Mouse (Mus musculus): ENCODE measurements around the gene Spta1. TPM values are rescaled to one million over a fixed set of nuclear protein-coding genes. Genes with fewer than 3 reads are reported as not detected.

Gene Spta1
- polyA plus RNA-seq (2014; fragmentation: Nextera tagmentation; extraction: Ambion mirVana) = 0.30 and 0.67 TPM in 2 replicates

- peak; percentile 25 for DNase-seq
- Histone ChIP-seq H3K4me2 (0 out of 2 replicates have a peak within 1 kb of the TSS, but pooled peaks have one; percentile 25), H3K4me1 (ENCODE audit: insufficient read depth) (no peaks in the 10 kb centered on the region), H3K9me3 (ENCODE audit: low read depth, low read length) (no peaks in the 10 kb centered on the region), H3K36me3 (ENCODE audit: insufficient read depth) (no peaks in the 10 kb centered on the region), H3K4me3 (ENCODE audit: low read depth, low read length) (no peak within 1 kb of the TSS), H3K27me3 (ENCODE audit: insufficient read depth, low read length) (no peaks in the 10 kb centered on the region), H3K9ac (no peak within 1 kb of the TSS), H3K27ac (ENCODE audit: low read depth) (peak within 1 kb of the TSS; percentile 16; the same call in 1 of the 2 replicates)
- 33% methylated on average over 3 of the region's 3 CpGs for WGBS
- TF ChIP-seq CTCF (IDR thresholded peaks at IDR 0.05; ENCODE audit: low read depth) = no peak
- ATAC-seq (ENCODE audit: insufficient read depth) = no peak
Observed at GRCm38 (mm10) chr1:174172605-174173004, at the start of gene Spta1. Gene Spta1, plus strand, starts transcription at chr1:174172776.

- H3K9ac ChIP-seq = no peak within 1 kb of the TSS
- no peaks in the 10 kb centered on the region for H3K4me1 ChIP-seq (ENCODE audit: insufficient read depth)
- no peak within 1 kb of the TSS for H3K4me2 ChIP-seq
- WGBS = 73% methylated on average over 3 of the region's 3 CpGs
- TF ChIP-seq CTCF (IDR thresholded peaks at IDR 0.05; ENCODE audit: low read depth) = no peak
- no peaks in the 10 kb centered on the region for H3K27me3 ChIP-seq (ENCODE audit: insufficient read depth, low read length)
- H3K9me3 ChIP-seq (ENCODE audit: low read depth, low read length) = no peaks in the 10 kb centered on the region
- no peak within 1 kb of the TSS for H3K4me3 ChIP-seq (ENCODE audit: low read depth, low read length)
- DNase-seq (no peak), ATAC-seq (ENCODE audit: insufficient read depth) (no peak)
- no peaks in the 10 kb centered on the region for H3K36me3 ChIP-seq (ENCODE audit: insufficient read depth)
- H3K27ac ChIP-seq (ENCODE audit: low read depth) = no peak within 1 kb of the TSS
Observed at GRCm38 (mm10) chr1:174131217-174131616, 41.4 kb upstream of the Spta1 start, which contains the start of gene Olfr424. Gene Olfr424, plus strand, starts transcription at chr1:174131517.

- Histone ChIP-seq H3K4me3 (ENCODE audit: low read depth, low read length) (no peak overlapping the region), H3K4me2 (no peak overlapping the region), H3K27ac (ENCODE audit: low read depth) (no peak overlapping the region), H3K9ac (no peak overlapping the region), H3K36me3 (ENCODE audit: insufficient read depth) (no peaks in the 10 kb centered on the region), H3K27me3 (ENCODE audit: insufficient read depth, low read length) (no peaks in the 10 kb centered on the region), H3K9me3 (ENCODE audit: low read depth, low read length) (no peaks in the 10 kb centered on the region), H3K4me1 (ENCODE audit: insufficient read depth) (no peaks in the 10 kb centered on the region)
- no peak for TF ChIP-seq CTCF (IDR thresholded peaks at IDR 0.05; ENCODE audit: low read depth)
- 71% methylated on average over 3 of the region's 3 CpGs for WGBS
- DNase-seq = no peak
- no peak for ATAC-seq (ENCODE audit: insufficient read depth)
Observed at GRCm38 (mm10) chr1:174131999-174132398, 40.6 kb upstream of the Spta1 start.

GRCm38 (mm10) chr1:174141384-174141783 is 31.2 kb upstream of the Spta1 start:
- TF ChIP-seq CTCF (IDR thresholded peaks at IDR 0.05; ENCODE audit: low read depth) = no peak
- DNase-seq (no peak), ATAC-seq (ENCODE audit: insufficient read depth) (no peak)
- 59% methylated on average over 2 of the region's 2 CpGs for WGBS
- H3K27me3 ChIP-seq (ENCODE audit: insufficient read depth, low read length) = no peaks in the 10 kb centered on the region
- H3K27ac ChIP-seq (ENCODE audit: low read depth) = no peak overlapping the region
- no peak overlapping the region for H3K4me3 ChIP-seq (ENCODE audit: low read depth, low read length)
- H3K9me3 ChIP-seq (ENCODE audit: low read depth, low read length) = no peaks in the 10 kb centered on the region
- no peaks in the 10 kb centered on the region for H3K36me3 ChIP-seq (ENCODE audit: insufficient read depth)
- H3K9ac ChIP-seq = no peak overlapping the region
- H3K4me2 ChIP-seq = no peak overlapping the region
- no peaks in the 10 kb centered on the region for H3K4me1 ChIP-seq (ENCODE audit: insufficient read depth)

- Histone ChIP-seq H3K36me3 (ENCODE audit: insufficient read depth) (no peaks in the 10 kb centered on the region), H3K27me3 (ENCODE audit: insufficient read depth, low read length) (no peaks in the 10 kb centered on the region), H3K4me2 (no peak overlapping the region), H3K4me1 (ENCODE audit: insufficient read depth) (no peaks in the 10 kb centered on the region), H3K9ac (no peak overlapping the region), H3K4me3 (ENCODE audit: low read depth, low read length) (no peak overlapping the region), H3K9me3 (ENCODE audit: low read depth, low read length) (no peaks in the 10 kb centered on the region), H3K27ac (ENCODE audit: low read depth) (no peak overlapping the region)
- no peak for ATAC-seq (ENCODE audit: insufficient read depth)
- DNase-seq = peak; percentile 59
- no peak for TF ChIP-seq CTCF (IDR thresholded peaks at IDR 0.05; ENCODE audit: low read depth)
- 65% methylated on average over 1 of the region's 1 CpGs for WGBS
Observed at GRCm38 (mm10) chr1:174146696-174147095, 25.9 kb upstream of the Spta1 start.

- WGBS = 73% methylated on average over 2 of the region's 2 CpGs
- ATAC-seq (ENCODE audit: insufficient read depth) (no peak), DNase-seq (no peak)
- H3K4me2 ChIP-seq = no peak overlapping the region
- no peak overlapping the region for H3K4me3 ChIP-seq (ENCODE audit: low read depth, low read length)
- no peak for TF ChIP-seq CTCF (IDR thresholded peaks at IDR 0.05; ENCODE audit: low read depth)
- no peaks in the 10 kb centered on the region for H3K4me1 ChIP-seq (ENCODE audit: insufficient read depth)
- no peaks in the 10 kb centered on the region for H3K27me3 ChIP-seq (ENCODE audit: insufficient read depth, low read length)
- H3K27ac ChIP-seq (ENCODE audit: low read depth) = no peak overlapping the region
- H3K9me3 ChIP-seq (ENCODE audit: low read depth, low read length) = no peaks in the 10 kb centered on the region
- H3K36me3 ChIP-seq (ENCODE audit: insufficient read depth) = no peaks in the 10 kb centered on the region
- H3K9ac ChIP-seq = no peak overlapping the region
Observed at GRCm38 (mm10) chr1:174149289-174149688, 23.3 kb upstream of the Spta1 start.

- WGBS = 77% methylated on average over 1 of the region's 1 CpGs
- TF ChIP-seq CTCF (IDR thresholded peaks at IDR 0.05; ENCODE audit: low read depth) = no peak
- no peaks in the 10 kb centered on the region for H3K4me1 ChIP-seq (ENCODE audit: insufficient read depth)
- no peaks in the 10 kb centered on the region for H3K27me3 ChIP-seq (ENCODE audit: insufficient read depth, low read length)
- no peak within 1 kb of the TSS for H3K27ac ChIP-seq (ENCODE audit: low read depth)
- no peak within 1 kb of the TSS for H3K9ac ChIP-seq
- no peak within 1 kb of the TSS for H3K4me2 ChIP-seq
- H3K9me3 ChIP-seq (ENCODE audit: low read depth, low read length) = no peaks in the 10 kb centered on the region
- DNase-seq (no peak), ATAC-seq (ENCODE audit: insufficient read depth) (no peak)
- no peak within 1 kb of the TSS for H3K4me3 ChIP-seq (ENCODE audit: low read depth, low read length)
- H3K36me3 ChIP-seq (ENCODE audit: insufficient read depth) = no peaks in the 10 kb centered on the region
Observed at GRCm38 (mm10) chr1:174155333-174155732, 17.2 kb upstream of the Spta1 start, which contains the start of gene Olfr420. Gene Olfr420, plus strand, starts transcription at chr1:174155633.

GRCm38 (mm10) chr1:174157622-174158021 is 15.0 kb upstream of the Spta1 start:
- Histone ChIP-seq H3K27me3 (ENCODE audit: insufficient read depth, low read length) (no peaks in the 10 kb centered on the region), H3K4me3 (ENCODE audit: low read depth, low read length) (no peak overlapping the region), H3K36me3 (ENCODE audit: insufficient read depth) (no peaks in the 10 kb centered on the region), H3K4me2 (no peak overlapping the region), H3K27ac (ENCODE audit: low read depth) (no peak overlapping the region), H3K4me1 (ENCODE audit: insufficient read depth) (no peaks in the 10 kb centered on the region), H3K9me3 (ENCODE audit: low read depth, low read length) (no peaks in the 10 kb centered on the region), H3K9ac (no peak overlapping the region)
- WGBS = 63% methylated on average over 3 of the region's 3 CpGs
- ATAC-seq (ENCODE audit: insufficient read depth) = no peak
- DNase-seq = no peak
- TF ChIP-seq CTCF (IDR thresholded peaks at IDR 0.05; ENCODE audit: low read depth) = no peak
